Mouse (Mus musculus) megakaryocyte progenitor cell, adult 5-6 weeks (primary cell): ENCODE results near the gene Gm2897. TPM values are rescaled to one million over a fixed set of nuclear protein-coding genes. Genes with fewer than 3 reads are reported as not detected.
"Not testable (repeated sequence)": the region's sequence is repeated elsewhere in the genome, so short reads cannot be mapped to it uniquely, and the experiment has no call there.

Source experiments
- ATAC-seq: replicated peaks from 2 replicates; pipeline ENCODE4 v1.8.0; 2016; ENCODE audit warnings: mild to moderate bottlenecking, moderate TSS enrichment, inconsistent platforms; ENCODE audit not compliant: poor library complexity
- total RNA-seq, 2 experiments: library from RNA; stranded (forward) in 1 of 2; stranded (reverse) in 1 of 2; fragments of 157-497, 149-512 nt in 1 of 2; fragments of 200-1000 nt in 1 of 2; gene quantifications; 2 replicates each; pipeline versions ENCODE4 v1.2.3 to v1.2.4; 2015 to 2017

Gene Gm2897
- not detected in 2 replicates for total RNA-seq (2015)
- total RNA-seq (2017): not detected in 2 replicates

- not testable (repeated sequence) for ATAC-seq
These were observed at the start of gene Gm2897 for GRCm38 (mm10) chr14:3048727-3049512. Gene Gm2897 (plus strand): TSS chr14:3049285.

GRCm38 (mm10) chr14:3029702-3030101 lies 19.4 kb upstream of the Gm2897 start, which contains the start of gene Gm2888:
Gene Gm2888 (plus strand): TSS chr14:3030002.
- not testable (repeated sequence) for ATAC-seq

GRCm38 (mm10) chr14:3049513-3049800 lies 372 bp downstream of the Gm2897 start:
- not testable (repeated sequence) for ATAC-seq

GRCm38 (mm10) chr14:3050087-3050486 lies 1.0 kb downstream of the Gm2897 start:
- ATAC-seq: not testable (repeated sequence)

GRCm38 (mm10) chr14:3116051-3116450 lies 67.0 kb downstream of the Gm2897 start:
- ATAC-seq: not testable (repeated sequence)

Other genes with a start within 250 kb of the Gm2897 start
- not detected in 2 replicates for gene Gm2888, start 19.3 kb upstream of the Gm2897 start, total RNA-seq (2015)
- not detected in 2 replicates for gene Gm2888, start 19.3 kb upstream of the Gm2897 start, total RNA-seq (2017)
- gene Gm10340, start 84.7 kb downstream of the Gm2897 start, total RNA-seq (2015): not detected in 2 replicates
- not detected in 2 replicates for gene Gm10340, start 84.7 kb downstream of the Gm2897 start, total RNA-seq (2017)
- gene Gm5795, start 139.0 kb downstream of the Gm2897 start, total RNA-seq (2015): not detected in 2 replicates
- gene Gm5795, start 139.0 kb downstream of the Gm2897 start, total RNA-seq (2017): not detected in 2 replicates
- gene D830030K20Rik, start 159.2 kb downstream of the Gm2897 start, total RNA-seq (2015): not detected in 2 replicates
- gene D830030K20Rik, start 159.2 kb downstream of the Gm2897 start, total RNA-seq (2017): not detected in 2 replicates